Mouse (Mus musculus) stomach, embryonic 14.5 days (tissue): ENCODE measurements around the gene Cfap99. TPM values are rescaled to one million over a fixed set of nuclear protein-coding genes. Genes with fewer than 3 reads are reported as not detected.

ENCODE experiments used
- ATAC-seq: fragments of 200-750 bp; cut with Nextera tagmentation; 2 replicates; pipeline ENCODE4 v1.8.0; 2017; ENCODE audit warnings: low read depth, moderate TSS enrichment; ENCODE audit not compliant: insufficient number of reproducible peaks, insufficient read depth, low FRiP score
- H3K27ac ChIP-seq: fragments of 300-500 bp; sonication (generic); 2 replicates; pipeline ENCODE4 v1.5.1; 2014; ENCODE audit warnings: mild to moderate bottlenecking, low read length, moderate library complexity, mixed read lengths
- H3K27me3 ChIP-seq: fragments of 300-500 bp; sonication (generic); 2 replicates; pipeline ENCODE4 v1.6.1; 2014; ENCODE audit warnings: low read length, control low read depth, mixed read lengths; ENCODE audit not compliant: control insufficient read depth, insufficient read depth
- H3K36me3 ChIP-seq: fragments of 300-500 bp; sonication (generic); 2 replicates; pipeline ENCODE4 v1.6.1; 2014; ENCODE audit warnings: mild to moderate bottlenecking, control low read depth, low read length, moderate library complexity, mixed read lengths; ENCODE audit not compliant: control insufficient read depth, insufficient read depth
- H3K4me1 ChIP-seq: fragments of 300-500 bp; sonication (generic); 2 replicates; pipeline ENCODE4 v1.6.1; 2014; ENCODE audit warnings: low read length, control low read depth, mixed read lengths; ENCODE audit not compliant: control insufficient read depth, insufficient read depth
- H3K4me2 ChIP-seq: fragments of 300-500 bp; sonication (generic); replicated peaks from 2 replicates; pipeline ENCODE4 v1.6.1; 2014; ENCODE audit warnings: low read depth, low read length, control low read depth
- H3K4me3 ChIP-seq: fragments of 300-500 bp; sonication (generic); 2 replicates; pipeline ENCODE4 v1.5.1; 2014; ENCODE audit warnings: low read depth, low read length, control low read depth
- H3K9ac ChIP-seq: fragments of 300-500 bp; sonication (generic); replicated peaks from 2 replicates; pipeline ENCODE4 v1.6.1; 2014; ENCODE audit warnings: low read depth, mild to moderate bottlenecking, control low read depth, low read length, moderate library complexity, mixed read lengths
- H3K9me3 ChIP-seq: fragments of 300-500 bp; sonication (generic); 2 replicates; pipeline ENCODE4 v1.6.1; 2016; ENCODE audit warnings: low read depth, low read length, control low read depth; ENCODE audit not compliant: control insufficient read depth
- WGBS: fragments of 180-500 bp; shearing (Covaris S2); extraction: QIAGEN DNeasy Blood & Tissue Kit; methylation state at CpG from one replicate; pipeline ENCODE4 v1.1.7; 2014; 5-methylcytosine and 5-hydroxymethylcytosine counted together
- polyA plus RNA-seq: library from polyadenylated mRNA; unstranded; fragments of >200 nt; fragmentation: Nextera tagmentation; extraction: Ambion mirVana; gene quantifications from 2 replicates; pipeline ENCODE4 v1.2.1, GENCODE M21; 2014

The Cfap99 gene
- polyA plus RNA-seq, 1 experiment from 2014 or later = not detected

DNA sequence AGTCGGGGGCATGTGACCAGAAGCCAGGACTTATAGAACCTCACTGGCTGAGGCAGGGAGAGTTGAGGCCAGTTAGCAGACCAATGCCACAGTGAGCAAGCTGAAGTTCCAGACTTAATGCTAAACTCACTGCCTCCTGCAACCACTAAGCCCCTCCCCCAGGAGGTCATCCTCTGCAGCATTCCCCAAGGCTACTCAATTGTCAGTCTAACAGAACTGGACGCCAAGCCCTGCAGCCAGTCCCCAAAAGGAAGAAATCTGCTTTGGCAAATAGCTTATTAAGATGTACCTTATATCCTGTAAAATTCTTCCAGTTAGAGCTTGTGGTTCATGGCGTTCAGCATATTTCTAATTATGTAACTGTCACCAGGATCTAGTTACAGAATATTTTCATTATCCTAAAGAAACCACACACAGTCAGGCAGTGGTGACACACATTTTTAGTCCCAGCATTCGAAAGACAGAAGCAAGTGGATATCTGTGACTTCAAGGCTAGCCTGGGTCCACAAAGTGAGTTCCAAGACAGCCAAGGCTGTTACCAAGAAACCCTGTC, 35.4 kb upstream of the Cfap99 start:
- no peak for ATAC-seq
- Histone ChIP-seq H3K27me3 (no peaks in the 10 kb centered on the region), H3K27ac (no peak overlapping the region), H3K4me2 (no peak overlapping the region), H3K36me3 (no peaks in the 10 kb centered on the region), H3K9ac (no peak overlapping the region), H3K9me3 (no peaks in the 10 kb centered on the region), H3K4me1 (peaks cover 23% of the 10 kb centered on the region), H3K4me3 (no peak overlapping the region)
- 59% methylated on average over 4 of the region's 4 CpGs for WGBS

- 54% methylated on average over 8 of the region's 8 CpGs for WGBS
- Histone ChIP-seq H3K36me3 (no peaks in the 10 kb centered on the region), H3K4me2 (no peak overlapping the region), H3K4me3 (no peak overlapping the region), H3K4me1 (peaks cover 23% of the 10 kb centered on the region), H3K27me3 (no peaks in the 10 kb centered on the region), H3K27ac (no peak overlapping the region), H3K9me3 (no peaks in the 10 kb centered on the region), H3K9ac (no peak overlapping the region)
- ATAC-seq = no peak
These were observed 34.1 kb upstream of the Cfap99 start for GRCm38 (mm10) chr5:34254309-34254708.

GRCm38 (mm10) chr5:34255189-34255588, 33.2 kb upstream of the Cfap99 start:
- Histone ChIP-seq H3K4me1 (peaks cover 16% of the 10 kb centered on the region), H3K27ac (no peak overlapping the region), H3K27me3 (no peaks in the 10 kb centered on the region), H3K36me3 (no peaks in the 10 kb centered on the region), H3K4me3 (no peak overlapping the region), H3K9me3 (no peaks in the 10 kb centered on the region), H3K9ac (no peak overlapping the region), H3K4me2 (no peak overlapping the region)
- 85% methylated on average over 3 of the region's 3 CpGs for WGBS
- no peak for ATAC-seq

DNA sequence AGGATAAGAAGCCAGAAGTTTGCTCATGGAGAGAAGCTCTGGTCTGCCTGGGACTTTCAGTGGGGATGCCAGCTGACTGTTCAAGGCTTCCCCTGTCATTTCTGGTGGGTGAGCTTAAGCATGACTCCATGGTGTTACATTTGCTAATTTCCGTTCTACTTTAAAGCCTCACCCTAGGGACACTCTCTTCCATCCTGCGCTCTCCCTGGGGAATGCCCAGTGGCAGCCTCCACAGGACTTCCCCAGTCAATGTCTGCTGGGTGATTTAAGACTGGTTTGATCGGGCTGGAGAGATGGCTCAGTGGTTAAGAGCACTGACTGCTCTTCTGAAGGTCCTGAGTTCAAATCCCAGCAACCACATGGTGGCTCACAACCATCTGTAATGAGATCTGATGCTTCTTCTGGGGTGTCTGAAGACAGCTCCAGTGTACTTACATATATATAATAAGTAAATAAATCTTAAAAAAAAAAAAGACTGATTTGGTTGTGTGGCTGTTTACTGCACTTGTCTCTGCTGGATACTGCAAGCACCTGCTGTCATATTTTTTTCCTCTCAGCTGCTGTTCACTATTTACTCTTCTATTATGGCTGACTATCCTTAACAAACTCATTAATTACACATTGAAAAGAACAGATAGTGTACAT, 29.1 kb upstream of the Cfap99 start:
- Histone ChIP-seq H3K4me1 (no peaks in the 10 kb centered on the region), H3K9me3 (no peaks in the 10 kb centered on the region), H3K27ac (no peak overlapping the region), H3K27me3 (no peaks in the 10 kb centered on the region), H3K4me3 (no peak overlapping the region), H3K36me3 (no peaks in the 10 kb centered on the region), H3K9ac (no peak overlapping the region), H3K4me2 (no peak overlapping the region)
- WGBS = 77% methylated on average over 3 of the region's 3 CpGs
- ATAC-seq = no peak

DNA sequence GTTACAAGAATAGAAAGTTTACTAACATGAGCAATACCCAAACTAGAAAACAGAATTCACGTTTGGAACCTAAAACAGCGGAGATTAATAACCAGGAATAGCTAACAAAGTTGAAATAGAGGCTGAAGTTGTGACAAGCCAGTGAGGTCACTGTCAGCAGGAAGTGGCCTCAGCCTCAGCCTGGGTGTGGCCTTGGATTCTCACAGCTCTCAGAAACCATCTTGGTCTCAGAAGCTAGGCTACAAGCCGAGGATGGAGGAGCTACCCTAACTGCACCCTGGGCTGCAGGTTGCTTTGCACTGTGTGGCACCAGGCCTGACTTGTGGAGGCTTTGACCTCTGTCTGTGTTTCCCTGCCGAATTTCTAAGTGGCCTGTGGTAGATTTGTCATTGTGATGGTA, 22.3 kb upstream of the Cfap99 start:
- H3K9me3 ChIP-seq = no peaks in the 10 kb centered on the region
- WGBS = 55% methylated on average over 4 of the region's 4 CpGs
- no peak overlapping the region for H3K4me3 ChIP-seq
- H3K36me3 ChIP-seq = no peaks in the 10 kb centered on the region
- 0 out of 2 replicates have a peak, but pooled peaks cover 3% of the 10 kb centered on the region for H3K4me1 ChIP-seq
- no peaks in the 10 kb centered on the region for H3K27me3 ChIP-seq
- no peak overlapping the region for H3K9ac ChIP-seq
- H3K4me2 ChIP-seq = no peak overlapping the region
- no peak for ATAC-seq
- H3K27ac ChIP-seq = no peak overlapping the region

DNA sequence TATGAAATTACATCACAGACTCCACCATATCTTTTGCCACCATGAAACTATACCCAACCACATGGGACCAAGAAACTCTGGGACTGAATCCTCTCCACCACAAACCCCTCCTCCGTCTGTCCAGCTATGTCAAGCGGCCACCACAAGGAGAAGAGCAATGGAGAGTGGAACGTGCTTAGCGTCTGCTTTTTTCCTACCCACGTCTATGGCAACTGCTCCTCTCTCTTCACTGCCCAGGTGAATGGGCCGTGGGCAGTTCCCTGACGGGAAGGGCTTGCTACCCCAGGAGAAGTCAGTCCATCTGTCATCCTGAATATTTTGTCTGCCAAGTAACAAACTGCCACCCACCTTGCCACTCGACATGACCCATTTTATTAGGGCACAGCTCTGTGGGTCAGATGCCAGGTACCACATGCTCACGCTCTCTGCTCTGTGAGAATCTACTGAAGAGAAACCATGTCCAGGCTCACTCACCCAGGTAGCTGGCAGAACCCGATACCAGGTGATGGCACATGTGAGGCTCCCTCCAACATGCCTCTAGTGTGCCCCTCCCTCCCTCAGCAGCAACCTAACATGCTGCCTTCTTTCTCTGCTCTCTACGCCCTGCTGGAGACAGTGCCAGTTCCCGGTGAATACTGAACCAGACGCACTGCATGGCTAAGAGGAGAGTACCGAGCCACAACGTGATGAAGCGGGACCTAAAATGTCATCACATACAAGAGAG, 19.0 kb upstream of the Cfap99 start:
- no peaks in the 10 kb centered on the region for H3K9me3 ChIP-seq
- 0 out of 2 replicates have a peak, but pooled peaks cover 3% of the 10 kb centered on the region for H3K4me1 ChIP-seq
- H3K27ac ChIP-seq = no peak overlapping the region
- H3K4me3 ChIP-seq = no peak overlapping the region
- 83% methylated on average over 16 of the region's 16 CpGs for WGBS
- H3K27me3 ChIP-seq = no peaks in the 10 kb centered on the region
- H3K36me3 ChIP-seq = no peaks in the 10 kb centered on the region
- H3K9ac ChIP-seq = no peak overlapping the region
- ATAC-seq = no peak
- no peak overlapping the region for H3K4me2 ChIP-seq

DNA sequence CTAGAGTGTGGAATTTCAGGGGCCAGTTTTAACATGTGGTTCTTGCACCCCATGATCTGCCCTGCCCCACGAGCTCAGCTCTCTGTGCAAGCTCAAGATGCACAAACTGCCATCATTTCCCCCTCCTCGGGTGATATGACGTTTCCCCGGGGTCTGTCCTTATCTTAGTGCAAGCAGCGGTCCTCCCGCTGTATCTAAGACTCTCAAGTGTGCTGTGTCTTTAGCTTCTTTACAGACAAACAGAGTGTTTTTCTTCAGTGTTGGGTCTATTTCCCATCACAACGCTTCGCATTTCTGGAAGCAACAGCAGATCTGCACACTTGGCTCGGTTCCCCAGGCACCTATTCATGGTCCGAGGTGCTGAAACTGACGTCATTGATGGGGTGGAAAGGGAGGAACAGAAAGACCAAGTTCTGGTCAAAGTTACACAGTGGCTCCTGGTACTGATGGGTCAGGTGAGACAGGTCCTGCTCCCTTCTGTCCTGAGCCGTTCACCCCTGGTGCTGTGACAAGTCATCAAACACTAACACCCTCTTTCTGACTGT, 18.4 kb upstream of the Cfap99 start:
- Histone ChIP-seq H3K4me1 (0 out of 2 replicates have a peak, but pooled peaks cover 3% of the 10 kb centered on the region), H3K36me3 (no peaks in the 10 kb centered on the region), H3K9me3 (no peaks in the 10 kb centered on the region), H3K9ac (no peak overlapping the region), H3K27me3 (no peaks in the 10 kb centered on the region), H3K4me3 (no peak overlapping the region), H3K4me2 (no peak overlapping the region), H3K27ac (no peak overlapping the region)
- no peak for ATAC-seq
- WGBS = 65% methylated on average over 12 of the region's 12 CpGs

DNA sequence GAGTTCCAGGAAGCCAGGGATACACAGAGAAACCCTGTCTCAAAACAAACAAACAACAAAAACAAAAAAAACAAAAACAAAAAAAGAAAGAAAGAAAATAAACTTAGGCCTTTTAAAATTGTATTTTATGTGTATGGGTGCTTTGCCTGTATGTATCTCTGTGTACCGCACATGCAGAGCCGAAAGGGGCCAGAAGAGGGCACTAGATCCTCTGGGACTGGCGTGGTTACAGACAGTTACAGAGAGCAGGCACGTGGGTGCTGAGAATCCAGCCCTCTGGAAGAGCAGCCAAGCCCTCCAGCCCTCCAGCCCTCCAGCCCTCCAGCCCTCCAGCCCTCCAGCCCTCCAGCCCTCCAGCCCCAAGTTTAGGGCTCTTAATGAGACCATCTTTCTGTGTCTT, 16.7 kb upstream of the Cfap99 start:
- Histone ChIP-seq H3K4me1 (0 out of 2 replicates have a peak, but pooled peaks cover 3% of the 10 kb centered on the region), H3K27ac (no peak overlapping the region), H3K4me2 (no peak overlapping the region), H3K36me3 (no peaks in the 10 kb centered on the region), H3K9ac (no peak overlapping the region), H3K27me3 (no peaks in the 10 kb centered on the region), H3K4me3 (no peak overlapping the region), H3K9me3 (no peaks in the 10 kb centered on the region)
- WGBS = 20% methylated on average over 4 of the region's 4 CpGs
- ATAC-seq = no peak
